Mouse (Mus musculus) lung, postnatal 0 days (tissue): ENCODE measurements around the gene Psap. TPM values are rescaled to one million over a fixed set of nuclear protein-coding genes. Genes with fewer than 3 reads are reported as not detected.
A peak's percentile ranks its signal among the peaks of the same experiment; 100 is the strongest.

Source experiments
- ATAC-seq: fragments of 200-750 bp; cut with Nextera tagmentation; 2 replicates; pipeline ENCODE4 v1.8.0; 2017; ENCODE audit warnings: moderate library complexity
- DNase-seq: peaks from one replicate; pipeline ENCODE4 v3.0.0-alpha.2; 2016; ENCODE audit warnings: low spot score
- H3K27ac ChIP-seq: fragments of 300-500 bp; sonication (generic); 2 replicates; pipeline ENCODE4 v1.5.1; 2014; ENCODE audit warnings: antibody characterized with exemption, mild to moderate bottlenecking, low read length, mixed read lengths
- H3K27me3 ChIP-seq: fragments of 300-500 bp; sonication (generic); replicated peaks from 2 replicates; pipeline ENCODE4 v1.6.1; 2014; ENCODE audit warnings: low read length, mixed read lengths; ENCODE audit not compliant: insufficient read depth
- H3K36me3 ChIP-seq: fragments of 300-500 bp; sonication (generic); 2 replicates; pipeline ENCODE4 v1.6.1; 2014; ENCODE audit warnings: low read length, mixed read lengths; ENCODE audit not compliant: insufficient read depth
- H3K4me1 ChIP-seq: fragments of 300-500 bp; sonication (generic); 2 replicates; pipeline ENCODE4 v1.6.1; 2014; ENCODE audit warnings: antibody characterized with exemption, low read depth, low read length, mixed read lengths; ENCODE audit not compliant: insufficient read depth
- H3K4me2 ChIP-seq: fragments of 300-500 bp; sonication (generic); replicated peaks from 2 replicates; pipeline ENCODE4 v1.6.1; 2014; ENCODE audit warnings: low read depth, mild to moderate bottlenecking, low read length, moderate library complexity, mixed read lengths
- H3K4me3 ChIP-seq: fragments of 300-500 bp; sonication (generic); 2 replicates; pipeline ENCODE4 v1.5.1; 2014; ENCODE audit warnings: low read depth, low read length
- H3K9ac ChIP-seq: fragments of 300-500 bp; sonication (generic); replicated peaks from 2 replicates; pipeline ENCODE4 v1.6.1; 2014; ENCODE audit warnings: low read depth, mild to moderate bottlenecking
- H3K9me3 ChIP-seq: fragments of 300-500 bp; sonication (generic); 2 replicates; pipeline ENCODE4 v1.6.1; 2016; ENCODE audit warnings: low read length, mixed read lengths
- CTCF ChIP-seq: IDR thresholded peaks from 2 replicates; pipeline ENCODE4 v1.5.1; 2016; ENCODE audit warnings: antibody characterized with exemption, mild to moderate bottlenecking
- EP300 ChIP-seq: IDR thresholded peaks from 2 replicates; pipeline ENCODE4 v1.6.1; 2016; ENCODE audit warnings: antibody characterized with exemption, mild to moderate bottlenecking, control low read depth
- WGBS: fragments of 180-500 bp; shearing (Covaris S2); extraction: QIAGEN DNeasy Blood & Tissue Kit; methylation state at CpG from one replicate; pipeline ENCODE4 v1.1.7; 2014; 5-methylcytosine and 5-hydroxymethylcytosine counted together
- polyA plus RNA-seq: library from polyadenylated mRNA; unstranded; fragments of >200 nt; fragmentation: Nextera tagmentation; extraction: Ambion mirVana; gene quantifications from 2 replicates; pipeline ENCODE4 v1.2.1, GENCODE M21; 2015

Gene Psap
- polyA plus RNA-seq, 1 experiment from 2014 or later: 120 TPM

DNA sequence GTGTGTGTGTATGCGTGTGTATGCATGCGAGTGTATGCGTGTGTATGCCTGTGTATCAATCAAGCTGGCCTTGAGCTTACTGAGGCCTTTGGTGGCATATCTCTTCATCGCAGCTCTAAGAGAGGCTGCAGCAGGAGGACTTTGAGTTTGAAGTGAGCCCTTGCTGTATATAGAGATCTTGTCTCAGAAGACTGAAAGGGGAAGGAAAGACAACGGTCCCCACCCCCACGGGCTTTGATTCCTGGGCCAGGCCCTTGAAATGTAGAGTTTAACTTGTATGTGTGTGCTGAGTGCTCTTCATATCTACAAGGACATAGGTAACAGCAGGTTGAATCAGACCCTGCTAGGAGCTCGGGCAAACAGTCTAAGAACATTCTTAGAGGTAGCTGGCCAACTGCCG lies 11.8 kb downstream of the Psap start:
- Histone ChIP-seq H3K27ac (no peak overlapping the region), H3K4me1 (peaks cover 12% of the 10 kb centered on the region; the same call in 1 of the 2 replicates), H3K4me3 (no peak overlapping the region), H3K27me3 (no peaks in the 10 kb centered on the region), H3K4me2 (no peak overlapping the region), H3K9ac (no peak overlapping the region), H3K9me3 (no peaks in the 10 kb centered on the region), H3K36me3 (peaks cover 10% of the 10 kb centered on the region)
- WGBS: 44% methylated on average over 8 of the region's 8 CpGs
- ATAC-seq (peak; percentile 81), DNase-seq (peak; percentile 85)
- no peak for TF ChIP-seq EP300
- TF ChIP-seq CTCF: no peak

DNA sequence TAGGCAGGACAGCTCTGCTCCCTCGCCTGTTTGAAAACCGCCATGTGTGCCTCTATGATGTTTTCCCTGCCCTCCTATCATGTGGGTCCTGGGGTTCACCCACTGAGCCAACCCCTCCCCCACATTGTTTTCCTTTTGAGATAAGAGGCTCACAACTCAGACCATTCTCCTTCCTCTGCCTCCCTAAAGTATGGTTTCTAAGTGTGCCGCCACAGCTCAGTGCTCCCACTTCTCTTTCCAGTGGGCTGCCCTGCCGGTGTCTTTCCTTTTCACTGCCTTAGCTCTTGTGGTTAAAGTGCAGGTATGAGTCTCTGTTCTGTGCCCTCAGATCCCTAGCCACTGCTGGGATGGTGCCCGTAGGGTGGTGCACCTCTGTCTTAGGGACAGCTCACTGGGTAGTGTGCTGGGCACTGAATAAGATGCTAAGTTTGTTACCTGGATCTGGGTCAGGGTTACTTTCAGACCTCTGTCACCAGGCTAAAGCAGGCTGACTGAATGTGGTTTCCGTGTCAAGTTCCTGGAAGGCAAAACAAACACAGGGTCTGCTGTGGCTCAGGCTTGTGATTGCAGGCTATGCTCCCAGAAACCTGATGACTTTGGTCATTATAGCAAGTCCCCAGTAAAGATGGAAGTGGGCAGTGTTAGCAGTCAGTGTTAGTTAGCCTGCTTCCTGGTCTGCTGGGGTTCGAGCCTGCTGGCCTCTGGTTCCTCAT lies 12.8 kb downstream of the Psap start:
- Histone ChIP-seq H3K4me3 (no peak overlapping the region), H3K27ac (no peak overlapping the region), H3K9me3 (no peaks in the 10 kb centered on the region), H3K4me1 (peaks cover 9% of the 10 kb centered on the region; the same call in 1 of the 2 replicates), H3K4me2 (no peak overlapping the region), H3K36me3 (peaks cover 17% of the 10 kb centered on the region), H3K27me3 (no peaks in the 10 kb centered on the region), H3K9ac (no peak overlapping the region)
- DNase-seq (no peak), ATAC-seq (no peak)
- no peak for TF ChIP-seq CTCF
- no peak for TF ChIP-seq EP300
- WGBS: 41% methylated on average over 7 of the region's 7 CpGs

DNA sequence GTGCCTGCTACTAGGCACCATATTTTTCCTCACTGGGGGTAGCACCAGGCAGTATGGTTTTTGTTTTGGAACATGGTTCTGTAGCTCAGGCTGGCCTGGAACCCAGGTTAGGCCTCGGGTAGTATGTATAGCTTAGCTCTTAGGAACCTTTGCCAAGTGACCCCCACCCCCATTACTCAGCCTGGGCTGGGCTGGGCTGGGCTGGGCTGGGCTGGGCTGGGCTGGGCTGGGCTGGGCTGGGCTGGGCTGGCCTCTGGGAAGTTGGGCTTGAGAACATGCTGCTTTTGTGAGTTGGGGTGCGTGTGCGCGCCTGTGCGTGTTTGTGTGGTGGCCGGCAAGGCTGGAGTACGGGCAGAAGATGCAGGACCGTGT lies 13.3 kb downstream of the Psap start:
- DNase-seq (no peak), ATAC-seq (no peak)
- peaks cover 19% of the 10 kb centered on the region for H3K36me3 ChIP-seq
- H3K4me2 ChIP-seq: no peak overlapping the region
- no peaks in the 10 kb centered on the region for H3K27me3 ChIP-seq
- H3K4me1 ChIP-seq: peaks cover 5% of the 10 kb centered on the region; the same call in 1 of the 2 replicates
- H3K4me3 ChIP-seq: no peak overlapping the region
- no peak overlapping the region for H3K27ac ChIP-seq
- no peak overlapping the region for H3K9ac ChIP-seq
- 71% methylated on average over 8 of the region's 8 CpGs for WGBS
- H3K9me3 ChIP-seq: no peaks in the 10 kb centered on the region
- no peak for TF ChIP-seq CTCF
- TF ChIP-seq EP300: no peak

DNA sequence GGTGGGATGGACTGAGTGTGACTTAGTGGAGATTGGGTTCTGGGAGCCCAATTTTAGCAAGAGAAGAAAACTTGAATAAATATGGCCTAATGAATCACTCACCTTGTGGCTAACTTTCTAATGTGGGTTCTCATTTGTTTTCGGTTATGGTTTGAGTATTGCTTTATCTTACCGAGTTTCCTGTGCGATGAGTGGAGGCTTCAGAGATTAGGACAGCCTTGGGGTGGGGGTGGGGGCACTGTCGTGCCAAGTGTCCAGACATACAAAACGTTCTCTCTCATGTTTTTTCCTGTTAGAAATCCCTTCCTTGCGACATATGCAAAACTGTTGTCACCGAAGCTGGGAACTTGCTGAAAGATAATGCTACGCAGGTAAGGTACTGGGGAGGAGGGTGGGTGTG lies 14.8 kb downstream of the Psap start:
- no peak for ATAC-seq
- Histone ChIP-seq H3K4me2 (no peak overlapping the region), H3K4me3 (no peak overlapping the region), H3K9ac (no peak overlapping the region), H3K27ac (no peak overlapping the region), H3K4me1 (peaks cover 5% of the 10 kb centered on the region; the same call in 1 of the 2 replicates), H3K36me3 (peaks cover 23% of the 10 kb centered on the region), H3K9me3 (no peaks in the 10 kb centered on the region), H3K27me3 (no peaks in the 10 kb centered on the region)
- TF ChIP-seq CTCF (no peak), EP300 (no peak)
- no peak for DNase-seq
- WGBS: 72% methylated on average over 8 of the region's 8 CpGs

DNA sequence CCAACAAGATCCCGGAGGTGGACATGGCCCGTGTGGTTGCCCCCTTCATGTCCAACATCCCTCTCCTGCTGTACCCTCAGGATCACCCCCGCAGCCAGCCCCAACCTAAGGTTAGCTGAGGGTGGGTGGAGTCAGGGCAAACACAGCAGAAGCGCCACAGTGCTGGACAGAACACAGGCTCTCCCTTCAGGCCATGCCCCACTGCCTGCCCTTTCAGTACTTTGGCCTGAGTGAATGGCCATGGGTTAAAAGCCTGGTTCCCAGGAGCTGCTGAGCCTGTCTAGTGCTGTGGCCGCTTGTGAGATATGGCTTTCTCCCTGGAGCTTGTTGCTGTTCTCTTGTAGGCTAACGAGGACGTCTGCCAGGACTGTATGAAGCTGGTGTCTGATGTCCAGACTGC lies 17.2 kb downstream of the Psap start:
- Histone ChIP-seq H3K4me3 (no peak overlapping the region), H3K4me2 (no peak overlapping the region), H3K4me1 (peaks cover 5% of the 10 kb centered on the region; the same call in 1 of the 2 replicates), H3K27ac (no peak overlapping the region), H3K36me3 (peaks cover 36% of the 10 kb centered on the region), H3K27me3 (no peaks in the 10 kb centered on the region), H3K9ac (no peak overlapping the region), H3K9me3 (no peaks in the 10 kb centered on the region)
- TF ChIP-seq EP300: no peak
- TF ChIP-seq CTCF: no peak
- 89% methylated on average over 7 of the region's 7 CpGs for WGBS
- ATAC-seq (no peak), DNase-seq (no peak)

DNA sequence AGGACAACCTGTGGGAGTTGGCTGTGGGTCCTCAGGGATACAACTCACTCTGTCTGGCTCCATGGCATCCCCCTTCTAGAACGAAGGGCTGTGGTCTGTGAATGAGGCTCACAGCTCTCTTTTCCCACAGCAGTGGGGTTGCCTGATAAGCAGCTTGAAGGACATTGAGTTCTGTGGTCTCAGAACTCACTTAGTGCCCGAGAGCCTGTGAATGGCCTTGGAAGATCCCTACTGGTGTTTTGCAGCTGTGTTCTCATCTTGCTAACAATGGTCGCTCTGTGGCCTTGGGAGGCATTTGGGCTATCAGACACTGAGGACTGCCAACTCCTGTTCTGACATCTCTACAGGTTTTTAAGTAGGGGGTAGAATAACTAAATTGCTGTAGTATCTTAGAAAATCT lies 17.9 kb downstream of the Psap start:
- Histone ChIP-seq H3K4me3 (no peak overlapping the region), H3K9ac (no peak overlapping the region), H3K4me2 (no peak overlapping the region), H3K4me1 (no peaks in the 10 kb centered on the region), H3K36me3 (peaks cover 43% of the 10 kb centered on the region), H3K27ac (peak overlapping the region; percentile 26; the same call in 1 of the 2 replicates), H3K27me3 (no peaks in the 10 kb centered on the region), H3K9me3 (no peaks in the 10 kb centered on the region)
- ATAC-seq: no peak
- DNase-seq: no peak
- TF ChIP-seq CTCF (no peak), EP300 (no peak)
- WGBS: 91% methylated on average over 3 of the region's 3 CpGs
